Mouse (Mus musculus) gastrocnemius, postnatal 10 days (tissue): ENCODE measurements around the gene Otub1. TPM values are rescaled to one million over a fixed set of nuclear protein-coding genes. Genes with fewer than 3 reads are reported as not detected.

ENCODE experiments used
- total RNA-seq, 2 experiments: library from RNA; stranded (reverse); gene quantifications; 2 replicates each; pipeline ENCODE4 v1.2.3; 2021

Otub1 gene
- total RNA-seq, 2 experiments from 2014 or later: 63.2 to 67.3 TPM

Other genes with a start within 250 kb of the Otub1 start
- 100 to 1,000 TPM; 261 to 293 TPM for gene Ppp1r14b, start 231.3 kb downstream of the Otub1 start, total RNA-seq
- gene Plcb3, start 229.8 kb downstream of the Otub1 start, total RNA-seq: 10 to 100 TPM; 12.1 to 17.3 TPM
- gene Fkbp2, start 225.8 kb downstream of the Otub1 start, total RNA-seq: 10 to 100 TPM; 16.6 to 23.3 TPM
- gene Vegfb, start 218.7 kb downstream of the Otub1 start, total RNA-seq: 10 to 100 TPM; 73.4 to 94.4 TPM
- gene Dnajc4, start 213.7 kb downstream of the Otub1 start, total RNA-seq: 10 to 100 TPM; 32.5 to 33.9 TPM
- gene Nudt22, start 210.2 kb downstream of the Otub1 start, total RNA-seq: 10 to 100 TPM; 16.6 to 21.4 TPM
- 10 to 100 TPM; 19.1 to 20.8 TPM for gene Trpt1, start 210.2 kb downstream of the Otub1 start, total RNA-seq
- 1 to 10 TPM; 1.7 to 4.9 TPM for gene Fermt3, start 186.8 kb downstream of the Otub1 start, total RNA-seq
- gene Stip1, start 166.3 kb downstream of the Otub1 start, total RNA-seq: 100 to 1,000 TPM in 1 of 2 experiments, 10 to 100 TPM in 1; 98.2 to 100 TPM
- 100 to 1,000 TPM; 201 to 216 TPM for gene Macrod1, start 149.5 kb downstream of the Otub1 start, total RNA-seq
- gene Flrt1, start 100.6 kb downstream of the Otub1 start, total RNA-seq: under 1 TPM; 0.61 to 0.99 TPM
- 100 to 1,000 TPM; 275 to 315 TPM for gene Cox8a, start 11.3 kb upstream of the Otub1 start, total RNA-seq
- gene Naa40, start 34.9 kb upstream of the Otub1 start, total RNA-seq: 10 to 100 TPM; 12.5 to 15.9 TPM
- 1 to 10 TPM; 8.2 to 9.1 TPM for gene Rcor2, start 61.0 kb upstream of the Otub1 start, total RNA-seq
- 10 to 100 TPM; 38.2 to 45.8 TPM for gene Mark2, start 135.5 kb upstream of the Otub1 start, total RNA-seq
- 10 to 100 TPM; 11.8 to 17.2 TPM for gene Spindoc, start 176.7 kb upstream of the Otub1 start, total RNA-seq
- 10 to 100 TPM; 14.6 to 22.1 TPM for gene 2700081O15Rik, start 211.3 kb upstream of the Otub1 start, total RNA-seq